Mouse (Mus musculus) MEL (cell line): ENCODE measurements around the gene Fign. TPM values are rescaled to one million over a fixed set of nuclear protein-coding genes. Genes with fewer than 3 reads are reported as not detected.

Experiments
- DNase-seq: peaks from one replicate; pipeline ENCODE4 v3.0.0; 2011; ENCODE audit warnings: low read depth, low spot score
- H3K27ac ChIP-seq: 2 replicates; pipeline ENCODE4 v1.5.1; 2012; ENCODE audit warnings: low read depth, mild to moderate bottlenecking, control low read depth, low read length, moderate library complexity; ENCODE audit not compliant: control insufficient read depth
- H3K27me3 ChIP-seq, 2 experiments: fragments of 150-350 bp in 1 of 2; sonication (generic) in 1 of 2; 2 replicates each; pipeline ENCODE4 v1.6.1; 2012; ENCODE audit warnings: low read length in 2 of 2, mild to moderate bottlenecking in 2 of 2, improper control_type of control experiment in 1 of 2, moderate library complexity in 1 of 2; ENCODE audit not compliant: insufficient read depth in 2 of 2, control insufficient read depth in 1 of 2
- H3K36me3 ChIP-seq, 2 experiments: 2 replicates each; pipeline ENCODE4 v1.6.1; 2012 to 2014; ENCODE audit warnings: low read length in 2 of 2, improper control_type of control experiment in 1 of 2, inconsistent platforms in 1 of 2, mild to moderate bottlenecking in 1 of 2; ENCODE audit not compliant: insufficient read depth in 2 of 2, control insufficient read depth in 1 of 2
- H3K4me1 ChIP-seq, 2 experiments: fragments of 150-350 bp in 1 of 2; sonication (generic) in 1 of 2; 2 replicates each; pipeline ENCODE4 v1.6.1; 2012; ENCODE audit warnings: low read length in 2 of 2, improper control_type of control experiment in 1 of 2, mild to moderate bottlenecking in 1 of 2; ENCODE audit not compliant: insufficient read depth in 2 of 2, control insufficient read depth in 1 of 2
- H3K4me3 ChIP-seq, 2 experiments: fragments of 150-350 bp in 1 of 2; sonication (generic) in 1 of 2; 2 replicates each; pipeline ENCODE4 v1.5.1; 2012; ENCODE audit warnings: low read depth in 2 of 2, low read length in 2 of 2, mild to moderate bottlenecking in 2 of 2, moderate library complexity in 2 of 2, control low read depth in 1 of 2, improper control_type of control experiment in 1 of 2; ENCODE audit not compliant: control insufficient read depth in 1 of 2, insufficient read depth in 1 of 2
- H3K79me2 ChIP-seq: 2 replicates; pipeline ENCODE4 v1.6.1; 2012; ENCODE audit warnings: mild to moderate bottlenecking, low read length, moderate library complexity; ENCODE audit not compliant: control insufficient read depth, poor library complexity, insufficient read depth
- H3K9ac ChIP-seq: 2 replicates; pipeline ENCODE4 v1.6.1; 2012; ENCODE audit warnings: low read depth, mild to moderate bottlenecking, control low read depth, low read length, moderate library complexity; ENCODE audit not compliant: control insufficient read depth, poor library complexity, severe bottlenecking
- H3K9me3 ChIP-seq: fragments of 150-350 bp; sonication (generic); replicated peaks from 2 replicates; pipeline ENCODE4 v1.6.1; 2012; ENCODE audit warnings: mild to moderate bottlenecking, low read length, improper control_type of control experiment, moderate library complexity; ENCODE audit not compliant: insufficient read depth
- BHLHE40 ChIP-seq: IDR thresholded peaks from 2 replicates; pipeline ENCODE4 v1.6.1; 2012; ENCODE audit warnings: low read depth, mild to moderate bottlenecking, inconsistent platforms, low read length, improper control_type of control experiment, borderline replicate concordance
- CHD1 ChIP-seq: IDR thresholded peaks from 2 replicates; pipeline ENCODE4 v1.6.1; 2012; ENCODE audit warnings: low read depth, mild to moderate bottlenecking, inconsistent platforms, low read length, improper control_type of control experiment
- CHD2 ChIP-seq: IDR thresholded peaks from 2 replicates; pipeline ENCODE4 v1.6.1; 2011; ENCODE audit warnings: low read length, improper control_type of control experiment
- E2F4 ChIP-seq: IDR thresholded peaks from 2 replicates; pipeline ENCODE4 v1.6.1; 2011; ENCODE audit warnings: low read depth, low read length, improper control_type of control experiment, borderline replicate concordance
- ELF1 ChIP-seq: IDR thresholded peaks from 2 replicates; pipeline ENCODE4 v1.6.1; 2014; ENCODE audit warnings: low read depth, mild to moderate bottlenecking, inconsistent platforms, low read length, improper control_type of control experiment, moderate library complexity
- EP300 ChIP-seq, 2 experiments: IDR thresholded peaks; 2 replicates each; pipeline ENCODE4 v1.6.1; 2011; ENCODE audit warnings: improper control_type of control experiment in 2 of 2, low read length in 2 of 2, low read depth in 1 of 2, mild to moderate bottlenecking in 1 of 2
- GATA1 ChIP-seq: IDR thresholded peaks from 2 replicates; pipeline ENCODE4 v1.6.1; 2011; ENCODE audit warnings: low read depth, low read length, improper control_type of control experiment
- HCFC1 ChIP-seq: IDR thresholded peaks from 2 replicates; pipeline ENCODE4 v1.6.1; 2012; ENCODE audit warnings: low read depth, mild to moderate bottlenecking, inconsistent platforms, low read length, improper control_type of control experiment, moderate library complexity
- KAT2A ChIP-seq: conservative IDR thresholded peaks from 2 replicates; pipeline ENCODE4 v1.6.1; 2012; ENCODE audit warnings: low read depth, low read length, improper control_type of control experiment, inconsistent platforms
- MAX ChIP-seq: IDR thresholded peaks from 2 replicates; pipeline ENCODE4 v1.6.1; 2011; ENCODE audit warnings: low read length, improper control_type of control experiment
- MAZ ChIP-seq: IDR thresholded peaks from 2 replicates; pipeline ENCODE4 v1.6.1; 2012; ENCODE audit warnings: low read depth, mild to moderate bottlenecking, inconsistent platforms, low read length, improper control_type of control experiment
- MEF2A ChIP-seq: IDR thresholded peaks from 2 replicates; pipeline ENCODE4 v1.6.1; 2014; ENCODE audit warnings: low read depth, mild to moderate bottlenecking, inconsistent platforms, low read length, improper control_type of control experiment; ENCODE audit not compliant: poor library complexity, insufficient replicate concordance, severe bottlenecking; ENCODE audit errors: extremely low read depth
- MXI1 ChIP-seq: IDR thresholded peaks from 2 replicates; pipeline ENCODE4 v1.6.1; 2011; ENCODE audit warnings: mild to moderate bottlenecking, low read depth, low read length, improper control_type of control experiment
- MYB ChIP-seq: IDR thresholded peaks from 2 replicates; pipeline ENCODE4 v1.6.1; 2011; ENCODE audit warnings: mild to moderate bottlenecking, low read depth, low read length, improper control_type of control experiment
- NELFE ChIP-seq: IDR thresholded peaks from 2 replicates; pipeline ENCODE4 v1.6.1; 2011; ENCODE audit warnings: low read depth, low read length, improper control_type of control experiment
- POLR2AphosphoS5 ChIP-seq: IDR thresholded peaks from 2 replicates; pipeline ENCODE4 v1.6.1; 2012; ENCODE audit warnings: low read depth, borderline replicate concordance, mild to moderate bottlenecking, inconsistent platforms, low read length, moderate library complexity, mixed read lengths
- RAD21 ChIP-seq: IDR thresholded peaks from 2 replicates; pipeline ENCODE4 v1.6.1; 2011; ENCODE audit warnings: mild to moderate bottlenecking, low read depth, low read length, improper control_type of control experiment
- SIN3A ChIP-seq: IDR thresholded peaks from 2 replicates; pipeline ENCODE4 v1.6.1; 2012; ENCODE audit warnings: low read length, improper control_type of control experiment, inconsistent platforms
- SMC3 ChIP-seq: IDR thresholded peaks from 2 replicates; pipeline ENCODE4 v1.6.1; 2011; ENCODE audit warnings: low read depth, low read length, improper control_type of control experiment
- TAL1 ChIP-seq: IDR thresholded peaks from 2 replicates; pipeline ENCODE4 v1.6.1; 2012; ENCODE audit warnings: mild to moderate bottlenecking, inconsistent platforms, low read length, moderate library complexity, mixed read lengths
- TBP ChIP-seq: IDR thresholded peaks from 2 replicates; pipeline ENCODE4 v1.8.0; 2011; ENCODE audit warnings: low read depth, low read length, improper control_type of control experiment
- TCF12 ChIP-seq: IDR thresholded peaks from 2 replicates; pipeline ENCODE4 v1.6.1; 2014; ENCODE audit warnings: low read depth, mild to moderate bottlenecking, inconsistent platforms, low read length, improper control_type of control experiment, moderate library complexity
- UBTF ChIP-seq: IDR thresholded peaks from 2 replicates; pipeline ENCODE4 v1.6.1; 2012; ENCODE audit warnings: low read depth, mild to moderate bottlenecking, inconsistent platforms, low read length, improper control_type of control experiment, moderate library complexity, borderline replicate concordance; ENCODE audit not compliant: insufficient read depth
- USF1 ChIP-seq: IDR thresholded peaks from 2 replicates; pipeline ENCODE4 v1.6.1; 2014; ENCODE audit warnings: low read depth, mild to moderate bottlenecking, inconsistent platforms, low read length, improper control_type of control experiment, moderate library complexity
- USF2 ChIP-seq, 2 experiments: IDR thresholded peaks; 2 replicates each; pipeline ENCODE4 v1.6.1; 2011 to 2012; ENCODE audit warnings: improper control_type of control experiment in 2 of 2, low read length in 2 of 2, borderline replicate concordance in 1 of 2, inconsistent platforms in 1 of 2, low read depth in 1 of 2, mild to moderate bottlenecking in 1 of 2; ENCODE audit not compliant: insufficient read depth in 1 of 2
- ZKSCAN1 ChIP-seq: IDR thresholded peaks from 2 replicates; pipeline ENCODE4 v1.6.1; 2012; ENCODE audit warnings: low read depth, mild to moderate bottlenecking, inconsistent platforms, low read length, improper control_type of control experiment, moderate library complexity
- ZNF384 ChIP-seq: IDR thresholded peaks from 2 replicates; pipeline ENCODE4 v1.6.1; 2012; ENCODE audit warnings: low read depth, mild to moderate bottlenecking, inconsistent platforms, low read length, improper control_type of control experiment
- polyA plus RNA-seq, 2 experiments: library from polyadenylated mRNA; stranded (reverse) in 1 of 2; unstranded in 1 of 2; fragments of >175 nt in 1 of 2; fragments of >200 nt in 1 of 2; gene quantifications; 2 replicates each; pipeline versions ENCODE4 v1.2.1 to v1.2.4; 2012; ENCODE audit warnings: low replicate concordance in 2 of 2, low read depth in 1 of 2; ENCODE audit not compliant: insufficient read length in 2 of 2, insufficient read depth in 1 of 2, missing spikeins in 1 of 2
- total RNA-seq: library from RNA; depleted of rRNA; stranded (reverse); fragments of 300-350 nt; gene quantifications from 2 replicates; pipeline ENCODE4 v1.2.3, GENCODE M21; 2012

Fign gene
- total and polyA plus RNA-seq, 3 experiments: not detected

DNA sequence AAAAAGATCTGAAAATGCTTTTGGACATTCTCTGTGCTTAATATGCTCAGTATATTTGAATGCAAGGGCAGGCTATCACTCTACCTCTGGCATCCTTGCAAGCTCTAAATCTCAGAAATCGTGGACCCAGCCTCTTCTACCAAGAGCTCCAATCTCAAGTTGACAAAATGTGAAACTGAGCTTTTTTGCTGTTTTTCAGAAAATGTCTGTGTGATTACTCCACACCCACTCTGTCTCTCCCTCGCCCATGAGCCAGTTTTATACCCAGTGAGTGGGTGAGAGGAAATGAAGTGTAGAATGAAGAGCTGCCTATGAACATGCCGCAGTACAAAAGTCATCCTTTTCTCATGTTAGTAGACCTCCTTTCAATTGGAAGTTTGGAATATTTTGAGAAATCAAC, 13.3 kb upstream of the Fign start:
- H3K9me3 ChIP-seq: no peaks in the 10 kb centered on the region
- TF ChIP-seq HCFC1 (no peak), MYB (no peak), EP300 (IDR thresholded peaks at IDR 0.05; ENCODE audit: low read depth in 1 of 2, low read length in 2 of 2) (no peak), MAX (no peak), MEF2A (no peak), ZKSCAN1 (no peak), TCF12 (no peak), POLR2AphosphoS5 (no peak), RAD21 (no peak), E2F4 (no peak), ELF1 (no peak), CHD1 (no peak), NELFE (no peak), SMC3 (no peak), UBTF (no peak)
- TF ChIP-seq, all 39 proteins: peak for 0
- no peak for DNase-seq
- Histone ChIP-seq H3K27ac (no peak overlapping the region), H3K9ac (no peak overlapping the region), H3K79me2 (no peaks in the 10 kb centered on the region), H3K4me3 (no peak overlapping the region), H3K27me3 (no peaks in the 10 kb centered on the region), H3K4me1 (no peaks in the 10 kb centered on the region), H3K36me3 (no peaks in the 10 kb centered on the region)

DNA sequence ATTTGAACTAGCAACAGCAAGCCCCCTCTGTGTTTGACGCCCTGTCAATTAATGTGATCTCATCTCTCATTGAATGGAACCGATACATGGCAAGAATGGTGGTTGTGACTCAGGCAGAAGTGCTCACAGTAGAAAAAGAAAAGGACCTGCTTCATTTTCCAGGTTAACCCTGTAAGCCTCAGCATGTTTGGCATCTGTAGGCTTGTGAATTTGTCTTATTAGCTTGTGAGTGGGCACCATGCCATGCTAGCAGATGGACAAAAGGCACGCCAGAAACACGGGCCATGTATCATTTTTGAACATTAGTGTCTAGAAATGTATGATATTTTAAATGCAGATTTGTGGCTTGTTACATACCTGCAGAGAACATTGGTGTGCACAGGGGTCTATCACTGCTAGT, 12.0 kb upstream of the Fign start:
- no peak for DNase-seq
- no peaks in the 10 kb centered on the region for H3K27me3 ChIP-seq
- H3K79me2 ChIP-seq: no peaks in the 10 kb centered on the region
- no peak overlapping the region for H3K4me3 ChIP-seq
- no peak for TF ChIP-seq KAT2A
- TF ChIP-seq BHLHE40: no peak
- no peak for TF ChIP-seq CHD1
- no peak for TF ChIP-seq MEF2A
- no peak for TF ChIP-seq POLR2AphosphoS5
- TF ChIP-seq GATA1: no peak
- TF ChIP-seq MAZ: no peak
- no peak for TF ChIP-seq SIN3A
- no peak for TF ChIP-seq E2F4
- no peak for TF ChIP-seq TBP
- no peak for TF ChIP-seq ZNF384
- TF ChIP-seq USF2 (IDR thresholded peaks at IDR 0.05; ENCODE audit: borderline replicate concordance in 1 of 2, insufficient read depth in 1 of 2, low read depth in 1 of 2, low read length in 2 of 2): no peak
- no peak for TF ChIP-seq MXI1
- no peak for TF ChIP-seq MYB
- TF ChIP-seq CHD2: no peak
- no peak for TF ChIP-seq NELFE
- no peak for TF ChIP-seq TAL1
- TF ChIP-seq MAX: no peak
- no peak for TF ChIP-seq USF1
- no peaks in the 10 kb centered on the region for H3K4me1 ChIP-seq
- H3K27ac ChIP-seq: no peak overlapping the region
- no peaks in the 10 kb centered on the region for H3K36me3 ChIP-seq
- H3K9me3 ChIP-seq: no peaks in the 10 kb centered on the region
- H3K9ac ChIP-seq: no peak overlapping the region
